Mouse (Mus musculus) embryonic facial prominence, embryonic 13.5 days (tissue): ENCODE results near the gene Rnf217. TPM values are rescaled to one million over a fixed set of nuclear protein-coding genes. Genes with fewer than 3 reads are reported as not detected.

ENCODE experiments used
- ATAC-seq: fragments of 200-750 bp; cut with Nextera tagmentation; 2 replicates; pipeline ENCODE4 v1.8.0; 2017; ENCODE audit warnings: low read depth; ENCODE audit not compliant: insufficient number of reproducible peaks, insufficient read depth, low FRiP score, low TSS enrichment
- H3K27ac ChIP-seq: fragments of 300-500 bp; sonication (generic); 2 replicates; pipeline ENCODE4 v1.5.1; 2015; ENCODE audit warnings: moderate library complexity, mild to moderate bottlenecking, inconsistent platforms
- H3K27me3 ChIP-seq: fragments of 300-500 bp; sonication (generic); 2 replicates; pipeline ENCODE4 v1.6.1; 2015; ENCODE audit warnings: mild to moderate bottlenecking, inconsistent platforms
- H3K36me3 ChIP-seq: fragments of 300-500 bp; sonication (generic); 2 replicates; pipeline ENCODE4 v1.6.1; 2015; ENCODE audit warnings: mild to moderate bottlenecking, inconsistent platforms
- H3K4me1 ChIP-seq: fragments of 300-500 bp; sonication (generic); 2 replicates; pipeline ENCODE4 v1.6.1; 2015; ENCODE audit warnings: inconsistent platforms
- H3K4me2 ChIP-seq: fragments of 300-500 bp; sonication (generic); 2 replicates; pipeline ENCODE4 v1.6.1; 2015; ENCODE audit warnings: moderate library complexity, mild to moderate bottlenecking, inconsistent platforms
- H3K4me3 ChIP-seq: fragments of 300-500 bp; sonication (generic); 2 replicates; pipeline ENCODE4 v1.5.1; 2015; ENCODE audit warnings: mild to moderate bottlenecking, inconsistent platforms
- H3K9ac ChIP-seq: fragments of 300-500 bp; sonication (generic); 2 replicates; pipeline ENCODE4 v1.6.1; 2015; ENCODE audit warnings: mild to moderate bottlenecking, inconsistent platforms
- H3K9me3 ChIP-seq: fragments of 300-500 bp; sonication (generic); 2 replicates; pipeline ENCODE4 v1.6.1; 2016; ENCODE audit warnings: inconsistent platforms
- WGBS: fragments of 180-500 bp; shearing (Covaris S2); methylation state at CpG from one replicate; pipeline ENCODE4 v1.1.7; 2015; ENCODE audit warnings: mixed read lengths; 5-methylcytosine and 5-hydroxymethylcytosine counted together
- polyA plus RNA-seq: library from polyadenylated mRNA; unstranded; fragments of >200 nt; fragmentation: Nextera tagmentation; extraction: Ambion mirVana; gene quantifications from 2 replicates; pipeline ENCODE4 v1.2.1, GENCODE M21; 2015

Rnf217 gene
- polyA plus RNA-seq, 1 experiment from 2014 or later, result 2.0 TPM

DNA sequence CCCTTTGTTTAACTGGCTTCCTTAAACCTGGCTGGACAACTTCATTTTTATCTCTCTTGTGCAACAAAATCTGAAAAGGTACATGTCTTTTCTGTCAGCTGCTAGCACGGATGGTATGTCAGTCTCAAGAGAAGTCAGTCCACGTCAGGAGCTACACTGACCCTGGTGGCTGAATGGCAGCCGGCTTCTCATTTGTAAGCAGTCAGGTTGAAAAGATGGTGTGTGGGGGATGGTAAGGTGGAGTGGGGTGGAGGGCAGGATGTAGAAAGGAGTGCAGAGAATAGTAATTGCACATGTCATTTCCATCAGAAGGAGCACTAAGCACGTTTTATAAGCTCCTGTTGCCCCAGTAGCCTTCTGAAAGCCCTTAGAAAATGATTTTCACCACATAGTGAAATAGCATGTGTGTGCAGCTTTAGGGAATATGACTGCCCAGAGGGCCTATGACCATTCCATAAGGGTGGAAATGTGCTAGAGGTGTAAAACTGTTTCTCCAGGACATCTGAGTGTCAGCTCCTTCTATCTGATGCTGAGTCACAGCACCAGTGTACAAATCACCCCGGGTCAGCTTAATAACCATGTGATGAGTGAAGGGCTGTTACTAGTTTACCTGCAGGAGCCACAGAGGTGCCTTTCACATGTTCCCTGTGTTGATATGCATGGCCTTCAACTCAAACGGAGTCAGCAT lies 80.5 kb downstream of the Rnf217 start:
- Histone ChIP-seq H3K36me3 (0 out of 2 replicates have a peak, but pooled peaks cover under 1% of the 10 kb centered on the region), H3K9ac (no peak overlapping the region), H3K4me3 (no peak overlapping the region), H3K27ac (no peak overlapping the region), H3K4me1 (no peaks in the 10 kb centered on the region), H3K9me3 (no peaks in the 10 kb centered on the region), H3K4me2 (no peak overlapping the region), H3K27me3 (no peaks in the 10 kb centered on the region)
- no peak for ATAC-seq
- WGBS, result 35% methylated on average over 6 of the region's 6 CpGs

DNA sequence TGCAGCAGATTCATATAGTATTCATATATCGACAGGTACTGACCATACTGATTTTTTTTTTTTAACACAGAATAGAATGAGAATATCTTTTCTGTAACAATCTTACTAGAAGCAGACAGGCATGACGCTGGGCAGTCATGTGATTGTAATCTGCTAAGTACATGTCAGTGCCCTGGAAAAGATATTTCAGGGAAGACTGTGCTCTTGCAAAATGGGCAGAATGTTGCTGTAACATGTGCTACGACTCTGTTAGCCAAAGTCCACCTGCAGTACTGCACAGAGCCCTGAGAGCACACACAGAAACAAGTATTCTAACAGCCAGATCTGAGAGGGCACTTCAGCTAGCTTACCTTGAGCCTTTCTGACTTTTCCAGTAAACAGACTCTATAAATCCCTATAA lies 83.3 kb downstream of the Rnf217 start:
- no peaks in the 10 kb centered on the region for H3K36me3 ChIP-seq
- H3K4me2 ChIP-seq, result no peak overlapping the region
- no peaks in the 10 kb centered on the region for H3K4me1 ChIP-seq
- H3K27me3 ChIP-seq, result no peaks in the 10 kb centered on the region
- no peak for ATAC-seq
- H3K4me3 ChIP-seq, result no peak overlapping the region
- WGBS, result 85% methylated on average over 3 of the region's 3 CpGs
- no peak overlapping the region for H3K27ac ChIP-seq
- H3K9me3 ChIP-seq, result no peaks in the 10 kb centered on the region
- no peak overlapping the region for H3K9ac ChIP-seq

DNA sequence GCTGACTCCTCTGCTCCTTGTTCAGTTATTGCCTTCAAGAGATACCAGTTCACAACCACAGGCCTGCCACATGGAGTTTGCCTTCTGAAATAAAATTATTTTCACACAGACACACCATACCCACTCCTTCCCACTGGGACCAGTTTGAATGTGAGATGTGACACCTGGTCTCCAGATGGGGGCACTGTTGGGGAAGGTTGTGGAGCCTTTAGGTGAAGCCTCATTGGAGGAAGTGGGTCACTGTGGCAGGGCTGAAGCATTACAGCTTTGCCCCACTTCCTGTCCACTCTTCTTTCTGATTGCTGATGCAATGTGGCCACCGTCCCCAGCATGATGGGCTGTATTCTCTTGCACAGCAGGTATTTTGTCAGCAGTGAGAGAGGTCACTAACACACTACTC lies 89.6 kb downstream of the Rnf217 start:
- Histone ChIP-seq H3K27ac (no peak overlapping the region), H3K4me3 (no peak overlapping the region), H3K27me3 (no peaks in the 10 kb centered on the region), H3K4me1 (no peaks in the 10 kb centered on the region), H3K36me3 (0 out of 2 replicates have a peak, but pooled peaks cover 7% of the 10 kb centered on the region), H3K9ac (no peak overlapping the region), H3K4me2 (no peak overlapping the region), H3K9me3 (no peaks in the 10 kb centered on the region)
- ATAC-seq, result no peak
- WGBS, result 88% methylated on average over 1 of the region's 1 CpGs

DNA sequence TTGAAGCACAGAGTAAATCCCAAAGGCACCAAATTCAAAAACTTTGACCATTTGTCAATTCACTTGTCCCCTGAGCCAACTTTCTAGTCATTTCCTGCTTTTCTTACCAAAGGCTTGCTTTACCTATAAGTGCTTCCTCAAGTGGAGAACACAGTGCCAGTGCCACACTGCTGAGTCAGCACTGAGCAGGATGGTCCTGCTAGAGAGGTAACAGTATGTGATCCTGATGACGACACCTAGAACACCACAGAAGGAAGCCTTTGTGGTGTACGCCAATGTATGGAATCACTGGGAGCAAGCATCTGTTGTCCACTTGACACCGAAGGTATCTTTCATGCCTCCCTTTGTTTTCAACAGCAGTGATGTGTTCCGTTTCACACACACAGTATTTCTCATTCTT lies 90.8 kb downstream of the Rnf217 start:
- ATAC-seq, result no peak
- Histone ChIP-seq H3K36me3 (0 out of 2 replicates have a peak, but pooled peaks cover 7% of the 10 kb centered on the region), H3K27ac (no peak overlapping the region), H3K4me1 (no peaks in the 10 kb centered on the region), H3K9ac (no peak overlapping the region), H3K9me3 (no peaks in the 10 kb centered on the region), H3K27me3 (no peaks in the 10 kb centered on the region), H3K4me2 (no peak overlapping the region), H3K4me3 (no peak overlapping the region)
- WGBS, result 93% methylated on average over 4 of the region's 4 CpGs

- no peak overlapping the region for H3K4me2 ChIP-seq
- ATAC-seq, result no peak
- H3K36me3 ChIP-seq, result 0 out of 2 replicates have a peak, but pooled peaks cover 7% of the 10 kb centered on the region
- H3K9ac ChIP-seq, result no peak overlapping the region
- H3K27ac ChIP-seq, result no peak overlapping the region
- H3K4me3 ChIP-seq, result no peak overlapping the region
- no peaks in the 10 kb centered on the region for H3K9me3 ChIP-seq
- H3K4me1 ChIP-seq, result no peaks in the 10 kb centered on the region
- WGBS, result 80% methylated on average over 4 of the region's 4 CpGs
- H3K27me3 ChIP-seq, result no peaks in the 10 kb centered on the region
These were observed 91.8 kb downstream of the Rnf217 start for GRCm38 (mm10) chr10:31517192-31517591.

- WGBS, result 87% methylated on average over 1 of the region's 1 CpGs
- Histone ChIP-seq H3K4me3 (no peak overlapping the region), H3K9ac (no peak overlapping the region), H3K4me1 (no peaks in the 10 kb centered on the region), H3K27me3 (no peaks in the 10 kb centered on the region), H3K27ac (no peak overlapping the region), H3K4me2 (no peak overlapping the region), H3K9me3 (no peaks in the 10 kb centered on the region), H3K36me3 (0 out of 2 replicates have a peak, but pooled peaks cover 7% of the 10 kb centered on the region)
- ATAC-seq, result no peak
These were observed 93.1 kb downstream of the Rnf217 start for GRCm38 (mm10) chr10:31515897-31516296.

DNA sequence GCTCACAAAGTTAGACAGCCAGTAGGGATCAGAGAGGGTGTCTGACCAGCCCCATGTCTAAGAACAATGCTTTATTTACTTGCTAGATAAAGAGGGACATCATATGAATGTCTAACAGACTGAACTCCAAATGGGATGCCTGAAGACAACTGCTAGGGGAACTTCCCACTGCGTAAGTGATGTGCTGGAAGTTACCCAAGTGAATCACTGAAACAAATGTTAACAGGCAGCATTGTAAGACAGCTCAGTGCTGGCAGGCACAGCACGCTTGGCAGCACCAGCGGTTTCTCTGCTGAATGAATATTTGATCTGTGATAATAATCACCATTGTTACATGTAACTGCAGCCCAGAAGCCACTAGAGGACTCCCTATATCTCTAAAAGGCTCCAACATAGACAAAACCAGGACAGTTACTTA lies 104.8 kb downstream of the Rnf217 start:
- H3K27ac ChIP-seq, result no peak overlapping the region
- 69% methylated on average over 3 of the region's 3 CpGs for WGBS
- no peak overlapping the region for H3K4me3 ChIP-seq
- H3K36me3 ChIP-seq, result peaks cover 12% of the 10 kb centered on the region
- ATAC-seq, result no peak
- no peaks in the 10 kb centered on the region for H3K4me1 ChIP-seq
- no peaks in the 10 kb centered on the region for H3K9me3 ChIP-seq
- no peak overlapping the region for H3K4me2 ChIP-seq
- H3K9ac ChIP-seq, result no peak overlapping the region
- no peaks in the 10 kb centered on the region for H3K27me3 ChIP-seq

DNA sequence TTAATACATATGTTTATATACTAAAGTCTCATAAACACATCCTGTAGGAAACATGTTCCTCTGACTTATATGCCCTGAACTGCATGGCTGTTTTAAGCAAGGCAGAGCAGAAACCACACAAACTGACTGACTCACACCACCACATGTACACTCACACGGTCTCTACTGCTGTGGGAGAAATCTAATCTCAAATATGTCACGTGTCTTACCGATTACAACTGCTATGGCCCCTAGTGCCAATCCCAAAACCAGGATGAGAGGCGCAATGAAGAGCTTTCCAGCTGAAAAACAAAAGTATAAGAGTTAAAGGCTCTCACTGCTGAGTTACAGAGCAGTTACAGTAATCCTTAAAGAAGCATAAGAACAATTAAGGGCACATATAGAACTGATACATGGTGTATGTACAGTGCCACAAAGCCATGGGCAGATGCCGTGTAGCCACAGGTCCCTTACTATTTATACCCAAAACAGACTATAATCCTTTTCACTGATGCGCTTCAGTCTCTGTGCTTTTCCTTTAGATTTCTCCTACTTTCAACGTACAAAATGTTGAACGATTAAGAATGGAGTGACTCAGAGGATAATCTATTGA lies 105.3 kb downstream of the Rnf217 start:
- no peak overlapping the region for H3K9ac ChIP-seq
- no peak overlapping the region for H3K4me2 ChIP-seq
- no peaks in the 10 kb centered on the region for H3K4me1 ChIP-seq
- H3K9me3 ChIP-seq, result no peaks in the 10 kb centered on the region
- no peak overlapping the region for H3K4me3 ChIP-seq
- WGBS, result 92% methylated on average over 8 of the region's 8 CpGs
- ATAC-seq, result no peak
- H3K27ac ChIP-seq, result no peak overlapping the region
- H3K27me3 ChIP-seq, result no peaks in the 10 kb centered on the region
- peaks cover 10% of the 10 kb centered on the region; the same call in 1 of the 2 replicates for H3K36me3 ChIP-seq

DNA sequence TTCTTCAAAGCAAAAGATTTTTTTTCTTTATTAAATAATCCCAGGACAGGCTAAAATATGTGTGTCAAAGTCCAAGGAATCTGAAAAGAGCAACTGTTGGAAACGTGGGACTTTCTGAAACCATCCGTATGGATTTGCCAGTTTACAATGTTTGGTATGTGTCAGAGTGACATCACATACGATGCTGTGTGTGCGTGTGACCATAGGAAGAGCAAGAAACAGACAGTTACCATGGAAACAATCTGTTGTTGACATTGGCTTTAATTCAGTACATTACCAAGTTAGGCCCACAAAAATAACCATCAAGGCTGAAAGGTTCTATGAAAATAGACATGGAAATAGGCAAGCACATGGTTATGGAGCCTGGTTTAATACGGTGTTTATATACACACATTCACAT lies 107.3 kb downstream of the Rnf217 start:
- Histone ChIP-seq H3K36me3 (peaks cover 10% of the 10 kb centered on the region; the same call in 1 of the 2 replicates), H3K27ac (no peak overlapping the region), H3K9me3 (no peaks in the 10 kb centered on the region), H3K4me3 (no peak overlapping the region), H3K4me2 (no peak overlapping the region), H3K27me3 (no peaks in the 10 kb centered on the region), H3K9ac (no peak overlapping the region), H3K4me1 (no peaks in the 10 kb centered on the region)
- no peak for ATAC-seq
- 77% methylated on average over 5 of the region's 5 CpGs for WGBS

DNA sequence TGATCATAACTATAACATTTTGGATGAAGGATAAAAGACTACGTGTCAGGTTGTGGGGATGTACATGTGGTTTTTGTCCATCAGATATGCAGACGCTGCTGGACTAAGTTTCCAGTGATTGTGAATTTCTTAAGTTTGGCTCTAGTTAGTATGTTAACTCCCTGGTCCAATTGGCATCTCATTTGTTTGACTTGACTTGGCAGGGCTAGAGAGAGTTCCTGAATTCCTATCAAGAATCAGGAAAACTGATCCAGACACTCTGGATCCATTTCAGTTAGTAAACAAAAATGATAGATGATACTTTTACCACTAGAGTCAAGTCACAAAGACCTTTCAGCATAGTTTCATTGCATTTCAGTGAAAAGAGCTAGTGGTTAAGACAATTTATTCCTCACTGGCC lies 112.1 kb downstream of the Rnf217 start:
- Histone ChIP-seq H3K27me3 (no peaks in the 10 kb centered on the region), H3K4me1 (no peaks in the 10 kb centered on the region), H3K36me3 (no peaks in the 10 kb centered on the region), H3K4me2 (no peak overlapping the region), H3K27ac (no peak overlapping the region), H3K9me3 (no peaks in the 10 kb centered on the region), H3K4me3 (no peak overlapping the region), H3K9ac (no peak overlapping the region)
- no peak for ATAC-seq
- 84% methylated on average over 2 of the region's 2 CpGs for WGBS

DNA sequence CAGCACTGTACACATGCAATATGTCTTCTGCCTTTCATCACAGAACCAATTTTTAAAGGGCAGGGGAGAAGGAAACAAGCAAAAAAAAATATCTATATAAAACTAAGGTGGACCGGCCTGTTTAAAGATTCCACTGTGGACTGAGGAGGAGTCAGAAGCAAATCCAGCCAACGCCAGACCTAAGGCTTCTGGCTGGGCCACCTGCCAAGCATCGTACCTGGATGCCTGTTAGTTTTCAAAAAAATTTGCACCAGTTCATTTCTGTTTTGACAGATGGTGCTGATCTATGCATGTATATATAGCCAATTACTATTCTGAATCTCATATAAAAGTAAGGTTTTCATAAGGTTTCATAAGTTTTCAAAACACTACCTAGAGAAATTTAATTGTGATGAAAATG lies 113.2 kb downstream of the Rnf217 start:
- Histone ChIP-seq H3K27ac (no peak overlapping the region), H3K27me3 (no peaks in the 10 kb centered on the region), H3K4me2 (no peak overlapping the region), H3K4me1 (no peaks in the 10 kb centered on the region), H3K36me3 (no peaks in the 10 kb centered on the region), H3K9ac (no peak overlapping the region), H3K4me3 (no peak overlapping the region), H3K9me3 (no peaks in the 10 kb centered on the region)
- no peak for ATAC-seq
- 76% methylated on average over 3 of the region's 3 CpGs for WGBS

DNA sequence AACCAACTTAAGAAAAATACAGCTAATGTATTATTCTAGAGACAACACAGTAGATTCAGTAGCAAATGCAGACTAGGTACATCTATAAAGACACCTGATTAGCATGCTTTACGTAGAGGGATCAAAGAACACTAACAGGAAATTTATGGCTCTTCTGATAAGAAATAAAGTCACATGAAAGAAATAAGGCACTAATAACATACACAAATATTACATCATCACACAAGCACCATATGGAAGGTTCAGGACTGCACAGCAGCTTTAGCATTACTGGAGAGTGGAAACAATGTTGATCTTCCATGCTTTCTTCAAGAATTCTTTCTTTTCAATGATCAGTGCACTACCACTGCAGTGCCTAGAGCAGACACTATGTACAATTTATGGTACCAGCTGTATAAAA lies 114.7 kb downstream of the Rnf217 start:
- Histone ChIP-seq H3K9me3 (0 out of 2 replicates have a peak, but pooled peaks cover 4% of the 10 kb centered on the region), H3K36me3 (peaks cover 12% of the 10 kb centered on the region), H3K4me1 (no peaks in the 10 kb centered on the region), H3K4me3 (no peak overlapping the region), H3K27ac (no peak overlapping the region), H3K4me2 (no peak overlapping the region), H3K27me3 (no peaks in the 10 kb centered on the region), H3K9ac (no peak overlapping the region)
- no peak for ATAC-seq
- WGBS, result 96% methylated on average over 1 of the region's 1 CpGs
